Mouse (Mus musculus) embryonic facial prominence, embryonic 13.5 days (tissue): Measurements from ENCODE around the gene Myo1c. TPM values are rescaled to one million over a fixed set of nuclear protein-coding genes. Genes with fewer than 3 reads are reported as not detected.

Source experiments
- ATAC-seq: fragments of 200-750 bp; cut with Nextera tagmentation; 2 replicates; pipeline ENCODE4 v1.8.0; 2017; ENCODE audit warnings: low read depth; ENCODE audit not compliant: insufficient number of reproducible peaks, insufficient read depth, low FRiP score, low TSS enrichment
- H3K27ac ChIP-seq: fragments of 300-500 bp; sonication (generic); 2 replicates; pipeline ENCODE4 v1.5.1; 2015; ENCODE audit warnings: moderate library complexity, mild to moderate bottlenecking, inconsistent platforms
- H3K27me3 ChIP-seq: fragments of 300-500 bp; sonication (generic); 2 replicates; pipeline ENCODE4 v1.6.1; 2015; ENCODE audit warnings: mild to moderate bottlenecking, inconsistent platforms
- H3K36me3 ChIP-seq: fragments of 300-500 bp; sonication (generic); 2 replicates; pipeline ENCODE4 v1.6.1; 2015; ENCODE audit warnings: mild to moderate bottlenecking, inconsistent platforms
- H3K4me1 ChIP-seq: fragments of 300-500 bp; sonication (generic); 2 replicates; pipeline ENCODE4 v1.6.1; 2015; ENCODE audit warnings: inconsistent platforms
- H3K4me2 ChIP-seq: fragments of 300-500 bp; sonication (generic); 2 replicates; pipeline ENCODE4 v1.6.1; 2015; ENCODE audit warnings: moderate library complexity, mild to moderate bottlenecking, inconsistent platforms
- H3K4me3 ChIP-seq: fragments of 300-500 bp; sonication (generic); 2 replicates; pipeline ENCODE4 v1.5.1; 2015; ENCODE audit warnings: mild to moderate bottlenecking, inconsistent platforms
- H3K9ac ChIP-seq: fragments of 300-500 bp; sonication (generic); 2 replicates; pipeline ENCODE4 v1.6.1; 2015; ENCODE audit warnings: mild to moderate bottlenecking, inconsistent platforms
- H3K9me3 ChIP-seq: fragments of 300-500 bp; sonication (generic); 2 replicates; pipeline ENCODE4 v1.6.1; 2016; ENCODE audit warnings: inconsistent platforms
- WGBS: fragments of 180-500 bp; shearing (Covaris S2); methylation state at CpG from one replicate; pipeline ENCODE4 v1.1.7; 2015; ENCODE audit warnings: mixed read lengths; 5-methylcytosine and 5-hydroxymethylcytosine counted together
- polyA plus RNA-seq: library from polyadenylated mRNA; unstranded; fragments of >200 nt; fragmentation: Nextera tagmentation; extraction: Ambion mirVana; gene quantifications from 2 replicates; pipeline ENCODE4 v1.2.1, GENCODE M21; 2015

The Myo1c gene
- polyA plus RNA-seq, 1 experiment from 2014 or later = 38.3 TPM

DNA sequence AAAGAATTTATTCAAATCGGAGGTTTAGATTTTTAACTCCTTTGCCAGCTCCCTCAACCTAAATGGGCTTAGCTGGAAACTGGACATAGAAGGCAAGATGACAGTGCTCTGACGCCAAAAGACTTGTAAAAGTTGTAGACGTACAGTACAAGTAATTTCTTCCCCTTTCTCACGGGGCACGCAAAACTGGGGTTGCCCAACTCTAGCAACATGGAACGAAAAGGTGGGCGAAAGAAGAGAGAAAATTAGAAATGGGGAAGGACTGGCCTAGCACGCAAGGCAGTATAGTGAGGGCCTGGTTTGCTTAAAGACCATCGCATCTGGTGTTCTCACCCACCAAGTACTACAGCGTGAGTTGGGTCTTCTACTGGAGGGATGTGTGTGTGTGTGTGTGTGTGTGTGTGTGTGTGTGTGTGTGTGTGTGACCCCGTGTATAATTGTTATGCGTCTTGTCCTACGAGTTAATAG is 688 bp downstream of the Myo1c start:
- H3K4me2 ChIP-seq = peak overlapping the region; percentile 78

DNA sequence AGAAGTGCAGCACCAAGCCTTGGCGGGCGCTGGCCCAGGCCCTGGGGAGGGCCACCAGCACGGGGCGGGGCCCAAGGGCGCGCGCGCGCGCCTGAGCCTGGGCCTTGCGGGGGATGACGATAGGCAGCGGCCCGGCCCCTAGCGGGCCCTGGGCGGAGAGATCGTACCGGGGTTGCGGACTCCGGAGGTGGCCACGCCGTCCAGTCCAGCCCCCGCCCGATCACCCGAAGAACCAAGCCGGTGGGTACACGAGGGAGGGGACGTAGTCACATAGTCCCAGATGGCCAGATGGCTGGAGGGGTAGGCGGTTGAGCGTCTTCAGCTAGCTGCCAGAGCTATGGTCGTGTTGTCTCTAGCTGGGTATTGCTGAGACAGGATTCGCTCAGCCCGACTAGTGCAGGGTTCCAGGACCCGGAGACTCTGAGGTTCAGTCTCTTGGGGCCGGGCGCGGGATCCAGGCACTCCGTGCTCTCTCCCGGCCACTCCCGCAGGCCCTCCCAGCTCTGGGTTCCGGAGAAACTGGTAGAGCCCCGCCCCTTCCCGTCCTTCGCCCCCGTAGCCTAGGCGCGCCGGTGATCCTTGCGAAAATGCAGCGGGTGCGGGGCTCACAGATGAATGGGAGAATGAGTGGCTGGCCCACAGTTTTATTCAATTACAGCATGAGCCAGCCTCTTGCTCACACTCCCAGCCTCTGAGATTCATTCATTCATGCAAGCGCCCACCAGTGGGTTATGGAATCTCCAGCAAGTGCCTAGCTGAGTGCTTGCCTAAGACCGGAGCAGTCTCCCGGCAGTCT is 1.3 kb downstream of the Myo1c start:
- Histone ChIP-seq H3K27ac (peak overlapping the region; percentile 68), H3K9ac (peak overlapping the region; percentile 79), H3K9me3 (no peaks in the 10 kb centered on the region), H3K27me3 (peaks cover 25% of the 10 kb centered on the region), H3K36me3 (no peaks in the 10 kb centered on the region; the same call in 1 of the 2 replicates), H3K4me2 (peak overlapping the region; percentile 78), H3K4me1 (peaks cover 49% of the 10 kb centered on the region), H3K4me3 (peak overlapping the region; percentile 60)
- ATAC-seq = peak; percentile 17; the same call in 1 of the 2 replicates
- under 1% methylated on average over 54 of the region's 54 CpGs for WGBS

More for the DNA sequence above, 688 bp downstream of the Myo1c start:
- Histone ChIP-seq H3K9me3 (no peaks in the 10 kb centered on the region), H3K27ac (peak overlapping the region; percentile 68), H3K9ac (peak overlapping the region; percentile 79), H3K4me3 (peak overlapping the region; percentile 60), H3K36me3 (no peaks in the 10 kb centered on the region; the same call in 1 of the 2 replicates), H3K4me1 (peaks cover 45% of the 10 kb centered on the region), H3K27me3 (peaks cover 25% of the 10 kb centered on the region)
- no peak for ATAC-seq
- 46% methylated on average over 13 of the region's 13 CpGs for WGBS

DNA sequence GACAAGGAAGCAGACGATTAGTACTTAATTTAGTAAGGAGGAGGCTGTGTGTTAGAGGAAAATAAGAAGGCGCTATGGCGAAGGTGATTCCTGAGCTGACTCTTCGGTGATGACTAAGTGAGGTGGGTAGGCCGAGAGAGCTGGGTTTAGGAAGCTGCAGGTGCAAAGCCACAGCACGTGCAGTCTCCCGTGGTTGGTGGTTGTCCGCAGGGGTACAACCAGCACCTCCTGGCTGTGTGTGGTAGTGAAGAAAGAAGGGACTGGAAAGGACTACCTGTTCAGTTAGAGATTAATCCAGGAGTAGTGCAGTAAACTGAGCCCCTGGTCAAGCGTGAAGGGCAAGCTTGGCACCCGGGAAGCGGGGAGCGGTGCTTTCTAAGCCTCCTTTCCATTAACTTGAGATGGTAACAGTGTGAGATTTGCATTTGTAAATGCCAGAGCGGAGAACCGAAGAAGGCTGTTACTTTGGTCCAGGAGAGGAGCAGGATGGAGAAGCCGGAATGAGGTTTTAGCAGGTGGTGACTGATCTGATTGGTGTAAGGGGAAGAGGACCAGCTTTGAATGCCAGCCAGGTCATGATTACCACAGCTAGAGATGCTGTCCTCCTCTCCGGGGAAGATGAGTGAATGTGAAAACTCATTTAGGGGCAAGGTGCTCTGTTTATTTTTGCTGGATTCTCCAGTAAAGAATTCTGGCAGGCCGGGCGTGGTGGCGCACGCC is 2.1 kb downstream of the Myo1c start:
- H3K9ac ChIP-seq = peak overlapping the region; percentile 79
- no peak overlapping the region for H3K27ac ChIP-seq
- H3K4me3 ChIP-seq = peak overlapping the region; percentile 60
- peaks cover 56% of the 10 kb centered on the region for H3K4me1 ChIP-seq
- H3K9me3 ChIP-seq = no peaks in the 10 kb centered on the region
- H3K27me3 ChIP-seq = peaks cover 25% of the 10 kb centered on the region
- H3K4me2 ChIP-seq = peak overlapping the region; percentile 78
- H3K36me3 ChIP-seq = no peaks in the 10 kb centered on the region; the same call in none of the 2 replicates
- no peak for ATAC-seq
- WGBS = 22% methylated on average over 20 of the region's 20 CpGs

DNA sequence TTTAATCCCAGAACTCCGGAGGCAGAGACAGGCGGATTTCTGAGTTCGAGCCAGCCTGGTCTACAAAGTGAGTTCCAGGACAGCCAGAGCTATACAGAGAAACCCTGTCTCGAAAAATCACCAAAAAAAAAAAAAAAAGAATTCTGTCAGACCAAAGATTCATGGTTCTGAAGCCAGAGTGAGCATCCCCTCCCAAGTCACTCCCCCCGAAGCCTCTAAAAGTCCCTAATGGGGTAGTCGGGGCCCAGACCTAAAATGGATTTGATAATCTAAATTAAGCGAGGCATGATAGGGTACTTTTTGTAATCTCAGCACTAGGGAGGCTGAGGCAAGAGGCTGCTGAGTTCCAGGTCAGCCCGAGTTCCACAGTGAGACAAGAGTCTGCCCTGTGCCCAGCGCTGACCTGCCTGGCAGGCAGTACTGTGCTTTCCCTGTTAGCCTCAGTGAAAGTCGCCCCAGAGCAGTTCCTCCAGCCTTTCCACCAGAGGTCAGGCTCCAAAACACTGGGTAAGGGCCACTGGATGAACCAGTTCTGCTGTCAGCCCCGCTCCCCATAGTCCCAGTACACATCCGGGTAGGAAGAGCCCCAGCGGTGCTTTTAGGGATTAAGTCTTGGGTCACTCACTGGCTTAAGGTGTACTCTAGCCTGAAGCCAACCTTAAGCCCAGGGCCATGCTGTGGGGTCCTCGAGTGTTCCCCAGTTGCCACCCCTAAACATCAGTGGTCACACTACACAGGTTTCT is 2.8 kb downstream of the Myo1c start:
- 26% methylated on average over 14 of the region's 14 CpGs for WGBS
- H3K27ac ChIP-seq = peak overlapping the region; percentile 49; the same call in 1 of the 2 replicates
- peaks cover 5% of the 10 kb centered on the region for H3K36me3 ChIP-seq
- peaks cover 53% of the 10 kb centered on the region for H3K4me1 ChIP-seq
- peak overlapping the region; percentile 60 for H3K4me3 ChIP-seq
- peak overlapping the region; percentile 78 for H3K4me2 ChIP-seq
- no peaks in the 10 kb centered on the region for H3K9me3 ChIP-seq
- peaks cover 25% of the 10 kb centered on the region for H3K27me3 ChIP-seq
- no peak overlapping the region; the same call in 1 of the 2 replicates for H3K9ac ChIP-seq
- ATAC-seq = no peak

DNA sequence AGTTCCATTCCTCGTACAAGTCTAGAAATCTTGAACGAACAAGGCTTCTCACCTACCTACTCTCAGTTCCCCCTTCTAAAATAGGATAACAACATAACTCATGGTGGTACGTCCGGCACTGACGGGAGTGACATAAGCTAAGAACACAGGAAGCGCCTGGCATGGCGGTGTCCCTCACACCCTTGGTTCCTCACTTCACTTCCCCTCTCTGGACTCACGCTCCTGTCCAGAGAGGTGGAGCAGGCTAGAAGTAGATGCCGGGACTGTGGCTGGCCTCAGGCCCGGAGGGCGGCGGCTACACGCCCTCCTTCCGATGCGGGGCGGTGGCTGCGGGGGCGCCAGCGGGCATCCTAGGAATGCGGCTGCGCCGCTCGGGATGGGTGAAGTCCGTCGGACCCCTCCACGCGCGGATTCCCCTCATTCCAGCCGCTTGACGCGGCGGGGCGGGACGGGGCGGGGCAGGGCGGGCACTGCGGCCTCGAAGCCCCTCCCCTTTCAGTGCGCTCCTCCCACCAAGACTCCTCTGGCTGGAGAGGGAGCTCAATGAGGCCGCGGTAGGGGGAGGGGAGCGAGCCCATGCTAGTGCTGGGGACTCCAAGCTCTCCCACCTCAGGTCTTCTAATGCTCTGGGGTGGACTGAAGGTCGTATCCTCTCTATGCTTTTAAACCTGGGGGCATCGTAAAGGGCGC is 3.6 kb downstream of the Myo1c start:
- WGBS = 2% methylated on average over 44 of the region's 45 CpGs
- peak overlapping the region; percentile 49 for H3K27ac ChIP-seq
- H3K4me3 ChIP-seq = peak overlapping the region; percentile 53
- H3K4me2 ChIP-seq = peak overlapping the region; percentile 78
- H3K9ac ChIP-seq = peak overlapping the region; percentile 67
- ATAC-seq = peak; percentile 57; the same call in 1 of the 2 replicates
- H3K9me3 ChIP-seq = no peaks in the 10 kb centered on the region
- peaks cover 13% of the 10 kb centered on the region for H3K36me3 ChIP-seq
- H3K27me3 ChIP-seq = peaks cover 25% of the 10 kb centered on the region
- H3K4me1 ChIP-seq = peaks cover 52% of the 10 kb centered on the region

DNA sequence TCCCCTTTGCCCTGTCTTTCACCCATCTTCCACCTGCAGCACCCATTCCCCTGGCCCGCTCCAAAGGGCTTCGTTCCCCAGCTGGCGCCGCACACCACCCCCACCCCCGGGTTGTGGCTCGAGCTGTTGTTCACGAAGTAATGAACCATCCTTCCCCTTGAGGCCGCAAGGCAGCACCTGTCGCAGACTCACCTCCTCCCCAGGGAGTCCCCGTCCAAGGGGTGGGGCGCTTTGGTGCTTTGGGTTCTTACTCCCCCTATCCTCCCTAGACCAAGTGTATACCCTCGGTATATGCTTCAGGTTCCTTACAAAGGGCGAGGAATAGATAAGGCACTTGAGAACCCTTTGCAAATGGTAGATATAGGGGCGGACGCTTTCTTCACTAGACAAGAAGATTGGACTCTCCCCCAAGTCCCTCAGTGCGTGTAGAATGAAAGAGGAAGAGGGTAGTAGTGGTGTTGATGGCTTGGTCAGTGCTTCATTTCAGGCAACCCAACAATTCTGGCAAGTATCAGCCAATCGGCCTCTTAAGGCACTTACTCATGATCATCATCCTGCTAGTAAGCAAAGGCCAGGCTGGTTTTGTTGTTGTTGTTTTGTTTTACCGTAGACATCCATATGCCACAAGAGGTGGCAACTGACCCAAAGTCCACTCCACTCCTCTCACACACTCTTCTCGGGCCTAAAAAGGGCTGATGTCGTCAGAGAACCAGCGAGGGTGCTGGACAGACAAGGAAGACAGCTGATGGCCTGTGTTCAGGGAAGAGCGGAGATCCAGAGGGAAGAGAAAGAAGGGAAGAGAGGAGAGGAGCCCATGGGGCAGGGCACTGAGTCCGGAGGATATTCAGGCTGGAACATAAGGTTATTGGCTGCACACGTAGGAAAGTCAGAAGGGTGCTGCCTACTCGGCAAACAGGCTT is 4.4 kb downstream of the Myo1c start:
- peak overlapping the region; percentile 77; the same call in 1 of the 2 replicates for H3K27ac ChIP-seq
- peaks cover 54% of the 10 kb centered on the region for H3K4me1 ChIP-seq
- 41% methylated on average over 25 of the region's 25 CpGs for WGBS
- H3K4me2 ChIP-seq = peak overlapping the region; percentile 84
- peaks cover 18% of the 10 kb centered on the region for H3K36me3 ChIP-seq
- H3K27me3 ChIP-seq = peaks cover 25% of the 10 kb centered on the region
- no peaks in the 10 kb centered on the region for H3K9me3 ChIP-seq
- H3K4me3 ChIP-seq = peak overlapping the region; percentile 82
- no peak for ATAC-seq
- H3K9ac ChIP-seq = peak overlapping the region; percentile 67; the same call in 1 of the 2 replicates

DNA sequence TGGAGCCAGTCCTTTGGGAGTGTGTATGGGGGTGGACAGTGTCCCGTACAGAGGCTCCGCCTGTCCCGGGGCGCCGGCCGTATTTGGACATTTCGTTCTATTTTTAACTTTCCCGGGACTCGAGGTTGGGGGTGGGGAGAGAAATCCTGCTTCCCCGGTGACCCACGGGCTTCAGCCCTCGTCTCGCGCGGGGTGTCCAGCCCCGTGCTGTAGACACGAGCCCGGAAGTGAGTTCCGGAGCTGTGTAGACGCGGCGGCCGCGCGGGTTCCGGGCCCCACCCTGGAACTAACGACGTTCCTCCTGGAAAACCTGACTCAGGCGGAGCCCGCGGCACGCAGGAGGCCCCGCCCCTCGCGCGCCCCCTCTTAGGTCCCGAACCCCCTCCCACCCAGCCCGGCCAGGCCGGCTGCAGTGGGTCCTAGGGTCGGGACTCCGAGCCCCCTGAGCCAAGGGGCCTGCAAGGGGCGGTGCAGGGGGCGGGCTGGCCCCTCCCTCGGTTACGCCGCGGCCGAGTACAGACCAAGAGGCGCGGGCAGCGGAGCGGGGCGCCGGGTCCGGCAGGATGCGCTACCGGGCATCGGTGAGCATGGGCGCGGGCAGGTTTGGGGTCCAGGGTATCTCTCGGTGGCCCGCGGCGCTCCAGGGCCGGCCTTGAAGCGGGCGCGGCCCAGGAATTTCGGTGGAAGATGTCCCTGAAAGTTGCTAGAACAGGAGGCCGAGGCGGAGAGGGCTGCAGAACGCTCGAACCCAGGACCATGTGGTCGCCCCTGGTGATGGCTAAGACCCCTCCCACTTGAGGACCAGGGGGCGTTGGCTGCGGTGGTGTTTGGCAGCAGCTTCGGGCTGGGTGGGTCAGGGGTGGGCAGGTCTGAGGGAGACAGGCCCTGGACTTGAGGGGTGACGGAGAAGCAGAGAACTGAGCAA is 5.6 kb downstream of the Myo1c start:
- Histone ChIP-seq H3K4me3 (peak overlapping the region; percentile 82), H3K4me1 (peaks cover 48% of the 10 kb centered on the region), H3K36me3 (peaks cover 30% of the 10 kb centered on the region), H3K9ac (peak overlapping the region; percentile 86), H3K9me3 (no peaks in the 10 kb centered on the region), H3K27ac (peak overlapping the region; percentile 77), H3K4me2 (peak overlapping the region; percentile 84), H3K27me3 (peaks cover 25% of the 10 kb centered on the region)
- 1% methylated on average over 78 of the region's 78 CpGs for WGBS
- peak; percentile 61 for ATAC-seq

DNA sequence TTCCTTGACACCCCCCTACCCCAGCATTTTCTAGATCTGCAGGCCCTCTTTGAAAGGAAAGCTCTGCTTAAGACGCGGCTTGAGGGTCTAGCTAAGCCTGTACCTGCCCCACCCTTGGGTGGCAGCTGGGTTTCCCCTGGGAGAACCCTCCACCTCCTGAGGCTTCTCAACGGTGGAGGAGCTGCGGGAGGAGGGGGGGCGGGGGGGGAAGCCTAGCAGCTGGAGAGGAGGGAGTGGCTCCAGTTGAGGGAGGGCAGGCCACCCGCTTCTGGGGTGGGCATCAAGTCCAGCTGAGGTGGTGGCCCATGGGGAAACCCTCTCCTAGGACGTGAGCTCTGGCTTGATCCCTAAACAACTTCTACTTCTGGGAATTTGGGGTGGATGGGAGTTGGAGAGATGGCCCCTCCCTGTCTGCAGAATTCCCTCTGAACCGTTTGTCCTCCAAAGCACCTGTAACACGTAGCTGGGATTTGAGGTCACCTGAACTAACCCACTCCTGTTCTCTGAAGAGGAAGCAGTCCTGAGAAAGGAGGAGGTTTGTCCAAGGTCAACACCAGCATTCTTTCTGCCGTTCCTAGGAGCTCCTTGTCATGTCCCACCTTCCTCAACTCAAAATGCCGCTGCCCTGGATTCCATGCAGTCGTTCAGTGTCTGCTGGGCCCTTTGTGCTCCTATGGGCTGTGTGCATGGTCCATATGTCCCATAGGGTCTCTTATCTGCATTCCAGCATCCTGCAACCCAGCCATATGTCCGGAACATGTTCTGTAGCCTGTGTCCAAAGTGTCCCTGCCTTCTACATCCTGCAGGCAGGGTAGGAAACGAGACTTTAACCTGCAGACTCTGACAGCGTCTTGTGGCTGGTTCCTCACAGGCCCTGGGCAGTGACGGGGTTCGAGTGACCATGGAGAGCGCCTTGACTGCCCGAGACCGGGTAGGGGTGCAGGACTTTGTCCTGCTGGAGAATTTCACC is 6.6 kb downstream of the Myo1c start:
- peak overlapping the region; percentile 84 for H3K4me2 ChIP-seq
- 0 out of 2 replicates have a peak overlapping the region, but pooled peaks have one; percentile 77 for H3K27ac ChIP-seq
- H3K36me3 ChIP-seq = peaks cover 40% of the 10 kb centered on the region
- peak overlapping the region; percentile 86 for H3K9ac ChIP-seq
- H3K4me1 ChIP-seq = peaks cover 41% of the 10 kb centered on the region
- 63% methylated on average over 19 of the region's 20 CpGs for WGBS
- peaks cover 25% of the 10 kb centered on the region for H3K27me3 ChIP-seq
- no peaks in the 10 kb centered on the region for H3K9me3 ChIP-seq
- peak overlapping the region; percentile 82 for H3K4me3 ChIP-seq
- ATAC-seq = no peak
